ENCODE assay signal across 8 mouse cellular contexts in the genomic region with DNA sequence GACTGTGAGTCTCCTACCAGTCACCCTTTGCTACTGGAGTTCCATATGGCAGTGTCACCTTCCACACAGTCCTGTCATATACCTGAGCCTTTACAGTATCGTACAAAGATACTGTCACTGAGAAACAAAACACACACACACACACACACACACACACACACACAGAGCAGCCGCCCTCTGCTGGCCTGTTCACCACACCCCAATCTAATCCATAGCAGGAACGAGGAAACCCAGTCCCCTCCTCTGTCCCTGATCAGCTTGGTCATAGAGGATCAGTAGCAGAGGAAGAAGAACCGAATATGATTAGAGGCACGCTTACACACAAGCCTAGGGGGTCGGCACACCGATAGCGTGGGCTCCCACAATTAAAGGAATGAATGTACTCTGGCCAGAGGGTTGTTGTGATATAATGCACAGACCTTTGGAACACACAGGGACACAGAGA. TPM values are rescaled to one million over a fixed set of nuclear protein-coding genes. Genes with fewer than 3 reads are reported as not detected.
DNase-seq lines count a peak whose midpoint lies in the region; ATAC-seq lines count a peak whose summit lies in the region.

No protein-coding gene starts in this region.

- H3K9me3 ChIP-seq in heart, embryonic 15.5 days (replicated peaks) = no peaks in the 10 kb centered on the region
- H3K9me3 ChIP-seq in hindbrain, embryonic 14.5 days (ENCODE audit: control insufficient read depth, low read length) = no peaks in the 10 kb centered on the region
- H3K9me3 ChIP-seq in midbrain, embryonic 13.5 days = no peaks in the 10 kb centered on the region

- peak overlapping the region; percentile 85 for H3K4me2 ChIP-seq in heart, embryonic 15.5 days
- H3K4me2 ChIP-seq in hindbrain, embryonic 14.5 days (replicated peaks) = peak overlapping the region; percentile 68
- peak overlapping the region; percentile 68 for H3K4me2 ChIP-seq in midbrain, embryonic 13.5 days (replicated peaks)

- no peak for DNase-seq in heart, adult 8-10 months (ENCODE audit: low spot score)
- peak; percentile 36 for DNase-seq in NIH3T3 (ENCODE audit: low read depth)
- no peak for DNase-seq in hindbrain, embryonic 14.5 days (ENCODE audit: low spot score)
- no peak for DNase-seq in embryo, embryonic 9.5 days (ENCODE audit: extremely low spot score)
- DNase-seq in gastrocnemius, adult 8-10 months (ENCODE audit: low spot score in 2 of 2) = no peak
- DNase-seq in testis, postnatal 10 days (ENCODE audit: low spot score) = no peak

- peaks cover 42% of the 10 kb centered on the region for H3K4me1 ChIP-seq in heart, embryonic 15.5 days (replicated peaks)
- peaks cover 5% of the 10 kb centered on the region; the same call in 1 of the 2 replicates for H3K4me1 ChIP-seq in hindbrain, embryonic 14.5 days (replicated peaks; ENCODE audit: control insufficient read depth, insufficient read depth, low read length)
- H3K4me1 ChIP-seq in midbrain, embryonic 13.5 days (replicated peaks) = peaks cover 23% of the 10 kb centered on the region

- H3K27ac ChIP-seq in heart, embryonic 15.5 days = peak overlapping the region; percentile 73; the same call in 1 of the 2 replicates
- H3K27ac ChIP-seq in hindbrain, embryonic 14.5 days = no peak overlapping the region
- no peak overlapping the region for H3K27ac ChIP-seq in midbrain, embryonic 13.5 days

- no peak for ATAC-seq in heart, embryonic 15.5 days (replicated peaks; ENCODE audit: insufficient number of reproducible peaks, insufficient read depth, low FRiP score, low read depth)
- ATAC-seq in hindbrain, embryonic 14.5 days (ENCODE audit: low FRiP score) = 0 out of 2 replicates have a peak, but pooled peaks have one; percentile 28
- peak; percentile 22; the same call in 1 of the 2 replicates for ATAC-seq in midbrain, embryonic 13.5 days

- H3K36me3 ChIP-seq in heart, embryonic 15.5 days = no peaks in the 10 kb centered on the region
- H3K36me3 ChIP-seq in hindbrain, embryonic 14.5 days (replicated peaks; ENCODE audit: control insufficient read depth, insufficient read depth) = no peaks in the 10 kb centered on the region
- H3K36me3 ChIP-seq in midbrain, embryonic 13.5 days = no peaks in the 10 kb centered on the region

- WGBS in heart, embryonic 15.5 days = 52% methylated on average over 8 of the region's 8 CpGs
- whole genome bisulfite sequencing in hindbrain, embryonic 14.5 days = 55% methylated on average over 8 of the region's 8 CpGs
- WGBS in midbrain, embryonic 13.5 days = 53% methylated on average over 8 of the region's 8 CpGs

- no peak overlapping the region for H3K9ac ChIP-seq in heart, embryonic 15.5 days
- no peak overlapping the region for H3K9ac ChIP-seq in hindbrain, embryonic 14.5 days
- no peak overlapping the region for H3K9ac ChIP-seq in midbrain, embryonic 13.5 days (replicated peaks)

- peak overlapping the region; percentile 93 for H3K4me3 ChIP-seq in heart, embryonic 15.5 days
- peak overlapping the region; percentile 58 for H3K4me3 ChIP-seq in hindbrain, embryonic 14.5 days (replicated peaks; ENCODE audit: low read length)
- H3K4me3 ChIP-seq in midbrain, embryonic 13.5 days (replicated peaks) = no peak overlapping the region; the same call in 1 of the 2 replicates

- no peaks in the 10 kb centered on the region for H3K27me3 ChIP-seq in heart, embryonic 15.5 days
- peaks cover 4% of the 10 kb centered on the region; the same call in 1 of the 2 replicates for H3K27me3 ChIP-seq in hindbrain, embryonic 14.5 days (ENCODE audit: control insufficient read depth, insufficient read depth, low read length)
- H3K27me3 ChIP-seq in midbrain, embryonic 13.5 days = peaks cover 25% of the 10 kb centered on the region

RNA-seq across cellular contexts. Expression of a gene that starts 1.7 kb away (rescaled TPM):
- 37.5 and 49.6 TPM in 2 replicates for polyA plus RNA-seq in heart, embryonic 15.5 days (2015; fragmentation: Nextera tagmentation; extraction: Ambion mirVana)
- 10 to 100 TPM in 3 of 4 experiments, 1 to 10 TPM in 1; 7.1 to 13.4 (median 11.6) TPM for total RNA-seq in heart, adult 8-10 months (2022)
- polyA plus RNA-seq in hindbrain, embryonic 14.5 days (2014; fragmentation: Nextera tagmentation; extraction: Ambion mirVana) = 19.4 and 21.1 TPM in 2 replicates
- 14.5 and 17.4 TPM in 2 replicates for polyA plus RNA-seq in midbrain, embryonic 13.5 days (2015; fragmentation: Nextera tagmentation; extraction: Ambion mirVana)
- total RNA-seq in gastrocnemius, adult 8-10 months (2022) = 1 to 10 TPM; 2.3 to 8.6 (median 7.3) TPM

RNA-seq across cellular contexts. Expression of a gene that starts 29.9 kb away (rescaled TPM):
- polyA plus RNA-seq in heart, embryonic 15.5 days (2015; fragmentation: Nextera tagmentation; extraction: Ambion mirVana) = 8.8 and 11.5 TPM in 2 replicates
- total RNA-seq in heart, adult 8-10 months (2022) = 1 to 10 TPM; 6.6 to 8.0 (median 7.4) TPM
- polyA plus RNA-seq in hindbrain, embryonic 14.5 days (2014; fragmentation: Nextera tagmentation; extraction: Ambion mirVana) = 8.3 and 9.0 TPM in 2 replicates
- polyA plus RNA-seq in midbrain, embryonic 13.5 days (2015; fragmentation: Nextera tagmentation; extraction: Ambion mirVana) = 10.8 and 10.9 TPM in 2 replicates
- 1 to 10 TPM; 4.5 to 5.6 (median 4.9) TPM for total RNA-seq in gastrocnemius, adult 8-10 months (2022)
